8 mouse cellular contexts compared by ENCODE assay signal in genomic region chr1:152088791-152089401, GRCm38 (mm10). TPM values are rescaled to one million over a fixed set of nuclear protein-coding genes. Genes with fewer than 3 reads are reported as not detected.
A peak's percentile ranks its signal among the peaks of the same experiment; 100 is the strongest.
DNase-seq lines count a peak whose midpoint lies in the region; ATAC-seq lines count a peak whose summit lies in the region.

No protein-coding gene starts in this region.

- no peaks in the 10 kb centered on the region for H3K9me3 ChIP-seq in hindbrain, embryonic 14.5 days (ENCODE audit: control insufficient read depth, low read length)

- peaks cover 51% of the 10 kb centered on the region for H3K4me1 ChIP-seq in hindbrain, embryonic 14.5 days (replicated peaks; ENCODE audit: control insufficient read depth, insufficient read depth, low read length)

- no peaks in the 10 kb centered on the region for H3K36me3 ChIP-seq in hindbrain, embryonic 14.5 days (replicated peaks; ENCODE audit: control insufficient read depth, insufficient read depth)

- peak overlapping the region; percentile 92 for H3K4me3 ChIP-seq in hindbrain, embryonic 14.5 days (replicated peaks; ENCODE audit: low read length)

- WGBS in hindbrain, embryonic 14.5 days = 1% methylated on average over 16 of the region's 16 CpGs

- peak overlapping the region; percentile 86 for H3K4me2 ChIP-seq in hindbrain, embryonic 14.5 days (replicated peaks)

- DNase-seq in NIH3T3 (ENCODE audit: low read depth) = peak; percentile 64
- peak; percentile 59 for DNase-seq in cerebellum, adult 8-10 months
- DNase-seq in frontal cortex, postnatal 25 days (ENCODE audit: low spot score in 2 of 2) = peak; percentile 45 to 50
- DNase-seq in hindbrain, embryonic 14.5 days (ENCODE audit: low spot score) = no peak
- DNase-seq in left cerebral cortex, adult 18-20 months (ENCODE audit: low spot score in 2 of 2) = peak; percentile 47 to 71
- DNase-seq in lung, postnatal 25 days (ENCODE audit: low spot score) = peak; percentile 8
- peak; percentile 52 for DNase-seq in retina, embryonic 14.5 days (ENCODE audit: low spot score)

- no peaks in the 10 kb centered on the region for H3K27me3 ChIP-seq in hindbrain, embryonic 14.5 days (ENCODE audit: control insufficient read depth, insufficient read depth, low read length)

- no peak for ATAC-seq in hindbrain, embryonic 14.5 days (ENCODE audit: low FRiP score)
- no peak for ATAC-seq in activated CD4-positive, CD25-positive, alpha-beta regulatory T cell, adult 4 months

- H3K27ac ChIP-seq in hindbrain, embryonic 14.5 days = peak overlapping the region; percentile 99

- peak overlapping the region; percentile 95 for H3K9ac ChIP-seq in hindbrain, embryonic 14.5 days

RNA-seq across cellular contexts. Expression of gene 1700025G04Rik, which starts 1.0 kb away (rescaled TPM):
- 28.8 and 32.6 TPM in 2 replicates for polyA plus RNA-seq in hindbrain, embryonic 14.5 days (2014; fragmentation: Nextera tagmentation; extraction: Ambion mirVana)
- 10 to 100 TPM; 69.7 to 72.8 TPM for total RNA-seq in left cerebral cortex, adult 18-20 months (2021)
- polyA plus RNA-seq in activated CD4-positive, CD25-positive, alpha-beta regulatory T cell, adult 4 months (2017; shearing (Covaris generic)) = 1 to 10 TPM; 2.5 to 3.7 TPM
